Mouse (Mus musculus): Measurements from ENCODE around the gene Ly6c2. TPM values are rescaled to one million over a fixed set of nuclear protein-coding genes. Genes with fewer than 3 reads are reported as not detected.

Ly6c2 gene
- polyA plus RNA-seq (2012; rRNA removed): 131 TPM in 2 replicates

DNA sequence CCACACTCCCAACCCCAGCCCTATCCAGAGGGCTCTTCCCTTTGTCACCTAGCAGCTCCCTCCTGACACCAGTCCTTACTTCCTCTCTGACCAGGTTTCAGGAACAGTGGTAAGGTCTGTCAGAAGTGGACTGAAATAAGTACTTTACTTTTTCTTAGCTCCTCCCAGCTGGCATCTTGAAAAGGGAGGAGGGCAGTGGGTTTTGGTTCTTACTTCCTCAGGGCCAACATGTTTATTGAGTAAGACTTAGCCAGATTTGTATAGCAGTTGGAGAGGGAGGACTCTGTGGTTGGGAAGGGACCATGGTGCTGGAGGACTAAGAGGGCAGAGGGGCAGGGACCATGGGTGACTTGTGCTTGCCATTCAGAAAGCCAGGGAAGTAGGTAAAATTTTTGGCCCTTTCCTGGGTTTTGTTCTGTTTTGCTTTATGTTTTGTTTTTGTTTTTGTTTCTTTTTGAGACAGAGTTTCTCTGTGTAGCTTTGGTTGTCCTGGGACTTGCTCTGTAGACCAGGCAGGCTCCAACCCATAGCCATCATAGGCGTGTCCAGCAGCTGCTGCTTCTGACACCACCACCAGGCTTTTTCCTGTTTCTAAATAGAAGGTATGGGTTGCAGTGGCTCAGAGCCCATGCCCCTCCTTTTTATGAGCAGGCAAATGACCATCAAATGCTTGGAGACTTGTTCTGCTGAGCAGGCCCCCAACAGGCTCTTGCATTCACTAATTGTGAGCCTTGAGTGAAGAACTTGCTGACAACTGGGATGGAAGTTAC, at the start of gene Ly6c2:
Gene Ly6c2 (minus strand): TSS at position 110 of the 770 bp plus-strand sequence.

DNA sequence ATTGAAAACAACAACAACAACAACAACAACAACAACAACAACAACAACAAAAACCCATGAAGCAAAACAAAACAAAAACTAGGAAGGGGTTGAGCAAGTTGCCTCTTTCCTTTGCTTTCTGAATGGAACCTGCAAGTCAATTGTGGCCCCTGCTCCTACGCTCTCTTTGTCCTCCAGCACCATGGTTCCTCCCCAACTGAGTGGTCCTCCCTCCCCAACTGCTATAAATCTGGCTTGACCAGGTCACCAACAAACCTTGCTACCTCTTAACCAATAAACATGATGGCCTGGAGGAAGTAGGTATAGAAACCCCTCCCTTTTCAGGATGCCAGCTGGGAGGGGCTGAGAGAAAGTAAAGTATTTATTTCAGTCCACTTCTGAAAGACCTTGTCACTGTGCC, 43.2 kb upstream of the Ly6c2 start, which contains the start of gene Ly6g:
Gene Ly6g (plus strand): TSS at position 301 of the 400 bp plus-strand sequence.

Other genes with a start within 250 kb of the Ly6c2 start
- gene 2010109I03Rik, start 214.9 kb downstream of the Ly6c2 start, polyA plus RNA-seq (2012; rRNA removed): 0.01 and 0.02 TPM in 2 replicates
- gene Ly6i, start 128.5 kb downstream of the Ly6c2 start, polyA plus RNA-seq (2012; rRNA removed): 0.02 and 0.20 TPM in 2 replicates
- gene Ly6a, start 113.9 kb downstream of the Ly6c2 start, polyA plus RNA-seq (2012; rRNA removed): 4.6 and 8.5 TPM in 2 replicates
- 0.67 and 0.84 TPM in 2 replicates for gene Ly6c1, start 63.1 kb downstream of the Ly6c2 start, polyA plus RNA-seq (2012; rRNA removed)
- gene Ly6g, start 43.3 kb upstream of the Ly6c2 start, polyA plus RNA-seq (2012; rRNA removed): 9.9 and 11.3 TPM in 2 replicates
- gene BC025446, start 104.4 kb upstream of the Ly6c2 start, polyA plus RNA-seq (2012; rRNA removed): 37.0 and 37.6 TPM in 2 replicates
- 0.08 and 0.25 TPM in 2 replicates for gene Ly6f, start 156.5 kb upstream of the Ly6c2 start, polyA plus RNA-seq (2012; rRNA removed)